In genomic region chr3:122133255-122133654, GRCm38 (mm10) we compare ENCODE assay signal across 27 mouse cellular contexts.
DNase-seq lines count a peak whose midpoint lies in the region; ATAC-seq and TF ChIP-seq lines count a peak whose summit lies in the region.
"Had no signal": no experiment of that assay in that cellular context is flagged by ENCODE, and none has a peak within 500 bp of the region (broad histone marks: within the 10 kb centered on the region; RNA-seq: fewer than 3 reads in every experiment).

No protein-coding gene starts in this region.

- 0 out of 2 replicates have a peak overlapping the region, but pooled peaks have one; percentile 18 for H3K9ac ChIP-seq in heart, embryonic 14.5 days (ENCODE audit: low read length)
- H3K9ac ChIP-seq in lung, embryonic 14.5 days = no peak overlapping the region
- H3K9ac ChIP-seq: embryonic facial prominence, embryonic 13.5 days; forebrain, embryonic 15.5 days; hindbrain, embryonic 14.5 days; kidney, embryonic 15.5 days; limb, embryonic 13.5 days; midbrain, embryonic 12.5 days; neural tube, embryonic 13.5 days had no signal

- no peak for TF ChIP-seq CTCF in gastrocnemius, adult 2 months (IDR thresholded peaks at IDR 0.05)
- TF ChIP-seq CTCF in lung, embryonic 14.5 days (IDR thresholded peaks at IDR 0.05; ENCODE audit: low read depth) = no peak

- DNase-seq in gastrocnemius, adult 2 months = no peak
- DNase-seq in gastrocnemius, adult 8-10 months (ENCODE audit: low spot score in 2 of 2) = no peak
- no peak for DNase-seq in heart, postnatal 36 days
- DNase-seq in lung, embryonic 14.5 days = no peak
- DNase-seq in lung, postnatal 14 days = no peak
- peak; percentile 54 for DNase-seq in MN1 (ENCODE audit: low spot score)
- DNase-seq in kidney, postnatal 14 days = no peak
- DNase-seq: adrenal gland, postnatal 10 days; cerebellum, adult 11 months; cerebellum, adult 9-10 months; cerebellum, postnatal 36 days; kidney, adult 18-20 months; kidney, postnatal 36 days had no signal

- no peaks in the 10 kb centered on the region for H3K36me3 ChIP-seq in heart, embryonic 14.5 days (ENCODE audit: control insufficient read depth, insufficient read depth, low read length)
- no peaks in the 10 kb centered on the region for H3K36me3 ChIP-seq in lung, embryonic 14.5 days (ENCODE audit: insufficient read depth)
- H3K36me3 ChIP-seq: embryonic facial prominence, embryonic 13.5 days; forebrain, embryonic 10.5 days; forebrain, embryonic 15.5 days; G1E; kidney, embryonic 15.5 days; limb, embryonic 13.5 days; midbrain, embryonic 12.5 days; neural tube, embryonic 13.5 days had no signal

- no peak overlapping the region for H3K4me3 ChIP-seq in gastrocnemius, adult 2 months
- no peak overlapping the region for H3K4me3 ChIP-seq in heart, embryonic 14.5 days (ENCODE audit: control insufficient read depth in 1 of 2, insufficient read depth in 1 of 2, low read depth in 1 of 2, low read length in 2 of 2)
- H3K4me3 ChIP-seq in lung, embryonic 14.5 days (ENCODE audit: low read depth, low read length) = no peak overlapping the region
- H3K4me3 ChIP-seq: embryonic facial prominence, embryonic 13.5 days; forebrain, embryonic 10.5 days; forebrain, embryonic 15.5 days; kidney, embryonic 15.5 days; layer of hippocampus, adult 2 months; left cerebral cortex, adult 2 months; limb, embryonic 13.5 days; midbrain, embryonic 12.5 days; neural tube, embryonic 13.5 days had no signal

- no peak for ATAC-seq in heart, embryonic 14.5 days (ENCODE audit: insufficient number of reproducible peaks, insufficient read depth, low FRiP score, low read depth)
- no peak for ATAC-seq in lung, embryonic 14.5 days (ENCODE audit: insufficient read depth)
- ATAC-seq: forebrain, embryonic 15.5 days; Patski had no signal

- H3K27ac ChIP-seq in gastrocnemius, adult 2 months = 0 out of 2 replicates have a peak overlapping the region, but pooled peaks have one; percentile 25
- H3K27ac ChIP-seq in heart, embryonic 14.5 days (replicated peaks in 1 of 2; ENCODE audit: control insufficient read depth in 1 of 2, insufficient read depth in 1 of 2, low read depth in 2 of 2, low read length in 2 of 2) = peak overlapping the region; percentile 89 to 92
- H3K27ac ChIP-seq in lung, embryonic 14.5 days (ENCODE audit: low read depth) = peak overlapping the region; percentile 31
- H3K27ac ChIP-seq: embryonic facial prominence, embryonic 13.5 days; forebrain, embryonic 10.5 days; forebrain, embryonic 15.5 days; hindbrain, embryonic 14.5 days; kidney, embryonic 15.5 days; layer of hippocampus, adult 2 months; left cerebral cortex, adult 2 months; limb, embryonic 13.5 days; midbrain, embryonic 12.5 days; neural tube, embryonic 13.5 days had no signal

- WGBS in heart, embryonic 14.5 days = 8% methylated on average over 5 of the region's 5 CpGs
- 33% methylated on average over 5 of the region's 5 CpGs for WGBS in lung, embryonic 14.5 days

- H3K4me2 ChIP-seq in heart, embryonic 14.5 days (ENCODE audit: low read length) = peak overlapping the region; percentile 34
- H3K4me2 ChIP-seq in lung, embryonic 14.5 days = no peak overlapping the region
- H3K4me2 ChIP-seq: embryonic facial prominence, embryonic 13.5 days; forebrain, embryonic 15.5 days; hindbrain, embryonic 14.5 days; kidney, embryonic 15.5 days; limb, embryonic 13.5 days; liver, embryonic 11.5 days; midbrain, embryonic 12.5 days; neural tube, embryonic 13.5 days had no signal

- intact Hi-C loops in gastrocnemius, adult 2 months (cut with DNase I) = no loop called here
- intact Hi-C loops in heart, postnatal 36 days (cut with DNase I) = no loop called here

- no peaks in the 10 kb centered on the region for H3K9me3 ChIP-seq in heart, embryonic 14.5 days (ENCODE audit: control insufficient read depth, low read length)
- H3K9me3 ChIP-seq in lung, embryonic 14.5 days (ENCODE audit: low read depth, low read length) = no peaks in the 10 kb centered on the region
- H3K9me3 ChIP-seq: embryonic facial prominence, embryonic 13.5 days; forebrain, embryonic 10.5 days; forebrain, embryonic 15.5 days; G1E; kidney, embryonic 15.5 days; limb, embryonic 13.5 days; midbrain, embryonic 12.5 days; neural tube, embryonic 13.5 days had no signal

- H3K4me1 ChIP-seq in heart, embryonic 14.5 days (ENCODE audit: control insufficient read depth in 2 of 2, insufficient read depth in 2 of 2, low read length in 2 of 2) = peaks cover 46 to 58% of the 10 kb centered on the region in 2 experiments
- peaks cover 18% of the 10 kb centered on the region; the same call in 1 of the 2 replicates for H3K4me1 ChIP-seq in lung, embryonic 14.5 days (ENCODE audit: insufficient read depth)
- H3K4me1 ChIP-seq: forebrain, embryonic 15.5 days; limb, embryonic 13.5 days had no signal

- no peaks in the 10 kb centered on the region for H3K27me3 ChIP-seq in heart, embryonic 14.5 days (ENCODE audit: control insufficient read depth, insufficient read depth, low read length)
- no peaks in the 10 kb centered on the region for H3K27me3 ChIP-seq in lung, embryonic 14.5 days (ENCODE audit: insufficient read depth, low read length)
- H3K27me3 ChIP-seq: embryonic facial prominence, embryonic 13.5 days; forebrain, embryonic 15.5 days; kidney, embryonic 15.5 days; limb, embryonic 13.5 days; neural tube, embryonic 13.5 days; Patski had no signal

Comparison
In these comparisons a context has a peak if more than half of its experiments do, and no peak if none do; other contexts are left out.
1. H3K27ac ChIP-seq: peak in every context shown above with its lines; median percentile 90 in heart, embryonic 14.5 days; 31 in lung, embryonic 14.5 days; 25 in gastrocnemius, adult 2 months.